Mouse (Mus musculus): ENCODE results near the gene Fjx1. TPM values are rescaled to one million over a fixed set of nuclear protein-coding genes. Genes with fewer than 3 reads are reported as not detected.

Gene Fjx1
- 4.9 TPM for polyA plus RNA-seq (2014; fragmentation: Illumina TruSeq; extraction: RNeasy Lipid Tissue Mini Kit (QIAGEN cat#74804); ENCODE audit: low read depth, low replicate concordance)

GRCm38 (mm10) chr2:102451671-102452549 is at the start of gene Fjx1:
TSS of gene Fjx1 (minus strand) at chr2:102452499.

GRCm38 (mm10) chr2:102407363-102408184 is 44.7 kb downstream of the Fjx1 start, which contains the start of gene Trim44:
TSS of gene Trim44 (minus strand) at chr2:102407828.

Other genes starting within 250 kb of the Fjx1 start
- 74.1 TPM for gene Trim44, start 44.7 kb downstream of the Fjx1 start, polyA plus RNA-seq (2014; fragmentation: Illumina TruSeq; extraction: RNeasy Lipid Tissue Mini Kit (QIAGEN cat#74804); ENCODE audit: low read depth, low replicate concordance)
- 6.2 TPM for gene Pamr1, start 97.5 kb upstream of the Fjx1 start, polyA plus RNA-seq (2014; fragmentation: Illumina TruSeq; extraction: RNeasy Lipid Tissue Mini Kit (QIAGEN cat#74804); ENCODE audit: low read depth, low replicate concordance)
- 0.55 TPM for gene Slc1a2, start 206.2 kb upstream of the Fjx1 start, polyA plus RNA-seq (2014; fragmentation: Illumina TruSeq; extraction: RNeasy Lipid Tissue Mini Kit (QIAGEN cat#74804); ENCODE audit: low read depth, low replicate concordance)